Mouse (Mus musculus): ENCODE results near the gene Trim41.

- TF ChIP-seq MAFK (IDR thresholded peaks at IDR 0.05; ENCODE audit: insufficient read depth, low read depth, low read length) (no peak), ZNF384 (IDR thresholded peaks at IDR 0.05; ENCODE audit: low read depth, low read length) (no peak), CHD2 (IDR thresholded peaks at IDR 0.05; ENCODE audit: low read depth, low read length) (no peak), ZC3H11A (IDR thresholded peaks at IDR 0.05; ENCODE audit: borderline replicate concordance, low read depth, low read length) (no peak)
These were observed 24.1 kb upstream of the Trim41 start for GRCm38 (mm10) chr11:48841213-48841612.

Measured in ES-E14 (cell line).